Mouse (Mus musculus) kidney, postnatal 4 days (tissue): ENCODE results near the gene Vmn2r60.
"Not testable (repeated sequence)": the region's sequence is repeated elsewhere in the genome, so short reads cannot be mapped to it uniquely, and the experiment has no call there.

Experiments
- DNase-seq, 2 experiments: peaks; one replicate each; pipeline ENCODE4 v3.0.0; 2021; ENCODE audit warnings: mixed read lengths in 2 of 2

The Vmn2r60 gene

GRCm38 (mm10) chr7:42107470-42107869 lies at the start of gene Vmn2r60:
Gene Vmn2r60, plus strand, starts transcription at chr7:42107770.
- DNase-seq = no peak

GRCm38 (mm10) chr7:42058923-42059322 lies 48.6 kb upstream of the Vmn2r60 start, which contains the start of gene Vmn2r59:
Gene Vmn2r59, minus strand, starts transcription at chr7:42059023.
- DNase-seq = no peak

GRCm38 (mm10) chr7:42107061-42107460 lies 509 bp upstream of the Vmn2r60 start:
- DNase-seq = not testable (repeated sequence)
